Mouse (Mus musculus) heart, postnatal 0 days (tissue): ENCODE measurements at regions not wholly inside any gene's neighbourhood (a gene's known extent, or its start where the extent isn't known, plus 50 kb on each side); places are given as distances from the start of the nearest gene placed in this dataset.

ENCODE experiments used
- ATAC-seq: fragments of 200-750 bp; cut with Nextera tagmentation; 2 replicates; pipeline ENCODE4 v1.8.0; 2017; ENCODE audit warnings: low read depth, moderate number of reproducible peaks, moderate library complexity; ENCODE audit not compliant: insufficient read depth
- DNase-seq: peaks from one replicate; pipeline ENCODE4 v3.0.0-alpha.2; 2016; ENCODE audit warnings: low spot score
- H3K27ac ChIP-seq: fragments of 300-500 bp; sonication (generic); 2 replicates; pipeline ENCODE4 v1.5.1; 2014; ENCODE audit warnings: low read depth, mild to moderate bottlenecking
- H3K27me3 ChIP-seq: fragments of 300-500 bp; sonication (generic); 2 replicates; pipeline ENCODE4 v1.6.1; 2014; ENCODE audit warnings: low read length, mixed read lengths; ENCODE audit not compliant: control insufficient read depth, insufficient read depth
- H3K36me3 ChIP-seq: fragments of 300-500 bp; sonication (generic); replicated peaks from 2 replicates; pipeline ENCODE4 v1.6.1; 2014; ENCODE audit warnings: low read length, mixed read lengths; ENCODE audit not compliant: control insufficient read depth, insufficient read depth
- H3K4me1 ChIP-seq: fragments of 300-500 bp; sonication (generic); 2 replicates; pipeline ENCODE4 v1.6.1; 2014; ENCODE audit warnings: antibody characterized with exemption; ENCODE audit not compliant: control insufficient read depth, insufficient read depth
- H3K4me2 ChIP-seq: fragments of 300-500 bp; sonication (generic); 2 replicates; pipeline ENCODE4 v1.6.1; 2014; ENCODE audit warnings: low read depth, mild to moderate bottlenecking, low read length, moderate library complexity
- H3K4me3 ChIP-seq: fragments of 300-500 bp; sonication (generic); 2 replicates; pipeline ENCODE4 v1.5.1; 2014; ENCODE audit warnings: low read depth, low read length
- H3K9ac ChIP-seq: fragments of 300-500 bp; sonication (generic); replicated peaks from 2 replicates; pipeline ENCODE4 v1.6.1; 2014; ENCODE audit warnings: low read depth, low read length, mixed read lengths
- H3K9me3 ChIP-seq: fragments of 300-500 bp; sonication (generic); replicated peaks from 2 replicates; pipeline ENCODE4 v1.6.1; 2016; ENCODE audit warnings: low read length; ENCODE audit not compliant: control insufficient read depth
- CTCF ChIP-seq: IDR thresholded peaks from 2 replicates; pipeline ENCODE4 v1.5.1; 2016; ENCODE audit warnings: antibody characterized with exemption, control low read depth, low read depth
- EP300 ChIP-seq: IDR thresholded peaks from 2 replicates; pipeline ENCODE4 v1.6.1; 2016; ENCODE audit warnings: antibody characterized with exemption, low read depth
- WGBS: fragments of 180-500 bp; shearing (Covaris S2); extraction: QIAGEN DNeasy Blood & Tissue Kit; methylation state at CpG from one replicate; pipeline ENCODE4 v1.1.7; 2014; 5-methylcytosine and 5-hydroxymethylcytosine counted together

DNA sequence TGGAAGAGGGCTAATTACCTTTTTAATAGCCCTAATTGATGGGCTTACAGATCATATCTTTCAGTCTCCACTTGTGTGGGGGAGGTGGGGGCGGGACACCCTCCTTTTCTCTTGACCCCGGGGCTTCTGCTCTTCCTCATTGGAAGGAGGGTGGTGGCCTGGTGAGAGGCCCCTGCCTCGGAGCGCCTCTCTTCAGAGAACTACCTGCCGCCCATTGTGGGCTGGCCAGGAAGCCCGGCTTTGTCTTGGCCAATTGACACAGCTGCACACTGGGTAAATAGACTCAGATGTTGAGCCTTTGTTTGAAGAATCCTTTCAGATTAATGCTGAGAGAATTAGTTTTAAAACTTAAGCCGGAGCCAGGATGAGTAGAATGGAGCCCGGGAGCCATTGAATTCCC is 188.0 kb upstream of the Hes1 start:
- H3K27me3 ChIP-seq, result 0 out of 2 replicates have a peak, but pooled peaks cover 10% of the 10 kb centered on the region
- peaks cover 6% of the 10 kb centered on the region for H3K4me1 ChIP-seq
- WGBS, result 66% methylated on average over 8 of the region's 8 CpGs
- DNase-seq (no peak), ATAC-seq (no peak)
- H3K4me3 ChIP-seq, result no peak overlapping the region
- H3K36me3 ChIP-seq, result no peaks in the 10 kb centered on the region
- no peak overlapping the region for H3K27ac ChIP-seq
- H3K4me2 ChIP-seq, result no peak overlapping the region
- TF ChIP-seq CTCF (no peak), EP300 (no peak)
- no peaks in the 10 kb centered on the region for H3K9me3 ChIP-seq
- no peak overlapping the region for H3K9ac ChIP-seq

DNA sequence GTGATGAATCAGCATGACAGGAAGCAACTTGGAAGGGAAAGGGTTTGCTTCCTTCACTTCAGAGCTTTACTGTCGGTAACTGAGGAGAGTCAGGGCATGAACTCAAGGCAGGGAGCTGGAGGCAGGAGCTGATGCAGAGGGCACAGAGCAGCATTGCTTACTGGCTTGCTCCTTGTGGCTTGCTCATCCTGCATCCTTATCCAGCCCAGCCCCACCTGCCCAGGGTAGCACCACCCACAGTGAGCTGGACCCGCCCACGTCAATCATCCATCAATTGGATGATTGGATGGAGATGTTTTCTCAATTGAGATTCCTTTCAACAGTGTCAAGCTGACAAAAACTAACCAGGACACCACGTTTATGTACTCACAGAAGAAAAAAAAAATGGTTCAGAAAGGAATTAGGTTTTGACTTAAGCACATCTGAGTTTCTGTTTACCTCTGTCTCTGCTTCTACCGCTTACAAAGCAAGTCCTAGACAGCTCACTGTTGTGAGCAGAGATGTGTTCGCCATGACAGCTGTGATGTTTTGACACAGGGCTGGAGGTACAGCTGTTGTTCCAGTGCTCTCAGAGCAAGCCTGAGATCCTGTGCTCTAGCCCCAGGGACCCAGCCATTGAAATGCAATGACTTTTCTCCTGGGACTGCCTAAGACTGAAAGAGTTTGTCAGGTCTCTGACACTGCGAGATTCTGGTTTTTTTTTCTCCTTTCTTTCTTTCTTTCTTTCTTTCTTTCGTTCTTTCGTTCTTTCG is 186.6 kb upstream of the Hes1 start:
- H3K4me3 ChIP-seq, result no peak overlapping the region
- DNase-seq (no peak), ATAC-seq (no peak)
- H3K4me2 ChIP-seq, result no peak overlapping the region
- no peak overlapping the region for H3K27ac ChIP-seq
- H3K36me3 ChIP-seq, result no peaks in the 10 kb centered on the region
- 46% methylated on average over 10 of the region's 10 CpGs for WGBS
- TF ChIP-seq CTCF (no peak), EP300 (no peak)
- H3K27me3 ChIP-seq, result 0 out of 2 replicates have a peak, but pooled peaks cover 10% of the 10 kb centered on the region
- H3K9ac ChIP-seq, result no peak overlapping the region
- H3K4me1 ChIP-seq, result peaks cover 19% of the 10 kb centered on the region
- no peaks in the 10 kb centered on the region for H3K9me3 ChIP-seq

DNA sequence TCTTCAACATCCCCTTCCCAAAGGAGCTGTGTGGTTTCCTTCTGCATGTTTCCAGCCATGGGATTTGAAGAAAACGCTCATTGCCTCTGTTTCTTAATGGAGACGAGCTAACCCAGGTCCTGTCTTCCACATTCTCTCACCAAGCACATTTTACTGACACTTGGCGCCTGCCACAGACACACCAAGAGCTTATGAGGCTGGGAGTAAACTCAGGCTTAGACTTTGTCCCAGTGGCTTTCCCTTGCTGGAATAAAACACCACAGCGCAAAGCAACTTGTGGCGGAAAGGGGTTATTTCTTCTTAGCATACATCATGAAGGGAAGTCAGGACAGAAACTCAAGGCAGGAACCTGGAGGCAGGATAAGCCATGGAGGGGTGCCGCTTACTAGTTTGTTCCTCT is 184.5 kb upstream of the Hes1 start:
- no peaks in the 10 kb centered on the region for H3K9me3 ChIP-seq
- no peak overlapping the region for H3K4me3 ChIP-seq
- ATAC-seq, result no peak
- H3K4me1 ChIP-seq, result peaks cover 27% of the 10 kb centered on the region
- H3K27ac ChIP-seq, result no peak overlapping the region
- no peak overlapping the region for H3K4me2 ChIP-seq
- 87% methylated on average over 6 of the region's 6 CpGs for WGBS
- no peak overlapping the region for H3K9ac ChIP-seq
- DNase-seq, result no peak
- 0 out of 2 replicates have a peak, but pooled peaks cover 10% of the 10 kb centered on the region for H3K27me3 ChIP-seq
- TF ChIP-seq EP300 (no peak), CTCF (no peak; the same call in 1 of the 2 replicates)
- H3K36me3 ChIP-seq, result no peaks in the 10 kb centered on the region

DNA sequence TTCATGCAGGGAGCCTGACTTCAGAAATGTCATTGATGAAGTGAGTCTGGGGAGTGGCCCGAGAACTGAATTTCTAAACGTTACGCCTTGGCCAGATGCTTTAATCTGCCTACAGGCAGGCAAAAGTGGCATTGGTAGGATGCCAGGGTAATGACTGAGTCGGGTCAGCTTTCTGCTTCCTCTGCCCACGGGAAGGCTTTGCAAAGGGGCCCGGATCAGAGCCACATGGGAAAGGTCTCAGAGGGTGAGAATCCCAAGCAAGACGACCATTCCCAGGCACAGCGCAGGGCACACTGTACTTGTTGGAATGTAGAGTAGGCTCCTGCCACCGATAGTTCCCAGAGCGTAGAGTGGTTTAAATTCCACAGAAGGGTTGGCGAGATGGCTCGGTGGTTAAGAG is 182.7 kb upstream of the Hes1 start:
- H3K9ac ChIP-seq, result no peak overlapping the region
- H3K36me3 ChIP-seq, result no peaks in the 10 kb centered on the region
- 0 out of 2 replicates have a peak, but pooled peaks cover 10% of the 10 kb centered on the region for H3K27me3 ChIP-seq
- H3K4me3 ChIP-seq, result no peak overlapping the region
- no peaks in the 10 kb centered on the region for H3K9me3 ChIP-seq
- no peak for DNase-seq
- no peak overlapping the region for H3K4me2 ChIP-seq
- no peak overlapping the region for H3K27ac ChIP-seq
- H3K4me1 ChIP-seq, result peaks cover 27% of the 10 kb centered on the region
- 30% methylated on average over 12 of the region's 12 CpGs for WGBS
- no peak for TF ChIP-seq CTCF
- TF ChIP-seq EP300, result no peak
- no peak; the same call in 1 of the 2 replicates for ATAC-seq

DNA sequence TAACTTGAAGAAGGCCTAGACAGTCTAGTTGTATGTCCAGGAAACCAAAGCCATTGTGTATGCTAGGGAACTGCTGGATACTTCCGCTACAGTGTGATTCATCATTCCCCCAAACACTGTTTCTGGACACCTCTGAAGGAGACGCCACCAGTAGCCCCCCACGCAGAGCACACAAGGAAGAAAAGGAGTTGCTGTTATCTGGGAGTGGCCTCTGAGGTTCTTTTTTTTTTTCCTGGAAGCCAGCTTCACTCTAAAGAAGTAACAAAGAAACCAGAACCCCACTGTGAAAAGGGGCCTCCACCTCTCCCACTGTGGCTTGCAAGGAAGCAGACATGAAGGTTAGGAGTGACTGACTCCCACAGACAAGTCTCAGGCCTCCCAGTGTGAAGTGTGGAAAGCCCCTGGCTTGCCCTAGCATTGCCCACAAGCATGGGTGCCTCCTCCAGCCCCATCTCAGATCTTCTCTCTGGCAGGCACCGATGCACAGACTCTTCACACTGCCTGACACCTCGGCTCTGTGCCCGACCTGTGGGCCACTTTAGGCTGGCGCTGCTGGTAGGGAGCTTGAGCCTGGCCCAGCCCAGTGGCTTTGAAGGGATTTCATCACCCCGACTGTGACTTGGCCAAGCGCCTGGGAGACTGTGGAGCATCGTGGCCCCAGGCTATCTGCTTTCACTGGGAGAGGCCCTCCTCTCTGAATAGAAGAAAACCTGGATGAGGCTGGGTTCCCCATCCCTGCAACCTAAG is 181.8 kb upstream of the Hes1 start:
- no peak overlapping the region for H3K9ac ChIP-seq
- WGBS, result 13% methylated on average over 10 of the region's 10 CpGs
- peak overlapping the region; percentile 59 for H3K27ac ChIP-seq
- 0 out of 2 replicates have a peak, but pooled peaks cover 10% of the 10 kb centered on the region for H3K27me3 ChIP-seq
- H3K36me3 ChIP-seq, result no peaks in the 10 kb centered on the region
- peak; percentile 89 for DNase-seq
- H3K4me2 ChIP-seq, result no peak overlapping the region
- no peak for TF ChIP-seq CTCF
- TF ChIP-seq EP300, result no peak
- peaks cover 27% of the 10 kb centered on the region for H3K4me1 ChIP-seq
- H3K4me3 ChIP-seq, result no peak overlapping the region
- no peaks in the 10 kb centered on the region for H3K9me3 ChIP-seq
- ATAC-seq, result peak; percentile 91
